Mouse (Mus musculus) adrenal gland (tissue): ENCODE measurements around the gene Col10a1.
"Not testable (repeated sequence)": the region's sequence is repeated elsewhere in the genome, so short reads cannot be mapped to it uniquely, and the experiment has no call there.

Experiments used
- intact Hi-C: fragments of 180-260 bp; cut with DNase I; formaldehyde crosslinking; loops from one replicate; pipeline ENCODE4 v1.15.1; 2025
- long read RNA-seq, 2 experiments: library from polyadenylated mRNA; unstranded; transcript quantifications; one replicate each; pipeline ENCODE4 v2.0.0; 2020; ENCODE audit warnings: borderline replicate concordance in 1 of 2; ENCODE audit not compliant: insufficient replicate concordance in 1 of 2

The Col10a1 gene
- long read RNA-seq, experiment 1: 0 reads
- long read RNA-seq, experiment 2, partial matches to known transcripts: 0 of 2 reads
- long read RNA-seq, experiment 2, other reads (novel, unspliced or antisense): 2 of 2 reads

DNA sequence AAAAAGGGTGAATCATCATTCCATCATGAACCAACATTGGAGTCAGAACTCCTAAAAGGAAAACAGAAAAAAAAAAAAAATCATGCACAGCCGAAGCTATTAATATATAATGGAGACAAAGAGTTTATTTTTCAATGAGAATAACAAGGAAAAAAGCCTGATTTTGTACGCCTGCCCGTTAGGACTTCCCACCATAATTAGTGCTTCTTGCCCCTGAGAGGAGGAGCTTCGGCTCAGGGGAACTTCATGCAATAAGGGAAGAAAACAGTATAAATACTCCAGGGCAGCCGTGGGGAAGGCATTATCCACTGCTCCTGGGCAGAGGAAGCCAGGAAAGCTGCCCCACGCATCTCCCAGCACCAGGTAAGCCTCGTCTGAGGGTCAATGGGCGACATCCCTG lies at the start of gene Col10a1:
Gene Col10a1, plus strand, starts transcription at position 301 of the 400 bp plus-strand sequence.
- intact Hi-C loops: no loop called here

DNA sequence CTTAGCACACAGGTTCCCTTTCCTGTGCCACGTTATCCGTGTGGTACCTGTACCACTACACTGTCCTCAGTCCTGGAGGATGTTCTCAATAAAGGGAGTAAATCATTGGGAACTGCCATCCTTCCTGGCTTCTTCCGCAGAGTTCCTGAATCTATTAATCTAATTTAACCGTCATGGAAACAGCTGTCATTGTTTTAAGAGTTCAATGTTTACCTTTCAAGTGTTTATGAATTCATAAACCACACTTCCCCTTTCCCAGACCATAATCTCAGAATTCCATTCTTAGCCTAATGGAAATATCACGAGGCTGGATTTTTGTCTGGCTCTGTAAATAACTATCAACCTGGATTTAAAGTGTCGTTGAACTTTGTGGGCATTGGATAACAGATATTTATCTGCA lies 48.8 kb upstream of the Col10a1 start:
- intact Hi-C loops: no loop called here

DNA sequence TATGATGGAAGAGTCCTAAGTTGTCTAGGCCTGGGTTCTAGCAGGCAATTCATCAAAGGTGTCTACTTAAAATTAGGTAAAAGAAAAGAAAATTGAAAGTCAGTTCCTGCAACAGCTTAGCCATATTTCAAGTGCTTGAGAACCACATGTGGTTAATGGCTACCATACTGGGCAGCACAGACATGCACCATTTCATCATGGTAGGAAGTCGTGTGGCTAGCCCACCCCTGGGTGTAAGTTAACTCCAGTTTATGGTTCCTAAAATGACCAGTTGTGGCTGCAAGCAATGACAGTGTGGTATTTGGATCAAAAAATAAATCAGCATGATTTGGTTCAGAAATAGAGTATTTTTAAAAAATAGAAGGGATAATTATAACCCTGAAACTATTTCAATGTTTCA lies 47.9 kb upstream of the Col10a1 start:
- intact Hi-C loops: no loop called here

DNA sequence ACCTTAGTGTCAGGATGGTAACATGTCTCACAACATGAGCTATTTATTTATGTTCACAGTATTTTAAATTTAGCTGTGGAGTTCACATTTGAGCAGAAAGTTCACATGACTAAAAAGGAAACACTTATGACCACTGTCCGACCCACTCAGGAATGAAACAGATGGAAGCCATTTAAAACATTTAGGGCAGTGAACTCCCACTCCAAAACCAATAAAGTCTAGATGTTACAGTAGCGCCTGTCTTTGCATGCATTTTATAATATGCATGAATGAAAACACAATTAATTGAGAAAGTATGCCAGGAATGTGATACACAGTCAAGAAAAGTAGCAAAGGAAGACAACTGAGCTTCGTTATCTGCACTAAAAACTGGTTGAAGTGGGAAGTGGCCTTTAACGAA lies 37.6 kb upstream of the Col10a1 start:
- intact Hi-C loops: no loop called here

DNA sequence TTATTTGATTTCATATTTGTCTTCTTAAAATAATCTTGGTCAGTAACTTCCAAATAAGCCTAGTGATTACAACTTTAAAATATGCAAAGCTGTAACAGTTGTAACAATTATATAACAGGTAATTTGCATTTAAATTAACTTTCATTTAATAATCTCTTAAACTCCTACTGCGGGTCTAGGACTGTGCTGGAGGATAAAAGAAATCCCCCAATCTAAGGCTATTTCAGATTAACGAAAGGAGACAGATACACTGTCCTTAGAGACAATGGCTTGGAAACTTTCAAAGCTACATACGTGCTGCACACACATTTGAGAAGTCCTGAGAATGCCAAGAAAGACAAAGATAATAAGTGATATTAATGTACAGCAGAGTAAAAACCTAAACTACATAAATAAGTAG lies 31.5 kb upstream of the Col10a1 start:
- intact Hi-C loops: no loop called here

DNA sequence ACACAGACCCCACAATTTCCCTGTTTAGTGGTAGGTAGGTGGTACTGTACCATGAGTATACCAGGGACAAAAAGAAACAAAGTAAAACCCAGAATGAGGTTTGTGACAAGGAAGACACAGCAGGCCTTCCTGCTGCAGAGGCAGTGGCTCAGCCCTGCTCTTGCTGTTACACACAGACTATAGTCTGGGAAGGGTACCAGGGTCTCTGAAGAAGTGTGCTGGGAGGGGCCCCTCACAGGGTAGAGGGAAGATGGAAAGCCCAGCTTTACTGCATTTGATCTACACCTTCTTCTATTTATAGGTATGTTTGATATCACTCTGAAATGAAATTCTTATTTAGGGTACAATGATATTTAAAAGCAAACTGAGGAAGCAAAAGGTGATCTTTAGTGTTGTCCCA lies 26.0 kb upstream of the Col10a1 start:
- intact Hi-C loops: no loop called here

DNA sequence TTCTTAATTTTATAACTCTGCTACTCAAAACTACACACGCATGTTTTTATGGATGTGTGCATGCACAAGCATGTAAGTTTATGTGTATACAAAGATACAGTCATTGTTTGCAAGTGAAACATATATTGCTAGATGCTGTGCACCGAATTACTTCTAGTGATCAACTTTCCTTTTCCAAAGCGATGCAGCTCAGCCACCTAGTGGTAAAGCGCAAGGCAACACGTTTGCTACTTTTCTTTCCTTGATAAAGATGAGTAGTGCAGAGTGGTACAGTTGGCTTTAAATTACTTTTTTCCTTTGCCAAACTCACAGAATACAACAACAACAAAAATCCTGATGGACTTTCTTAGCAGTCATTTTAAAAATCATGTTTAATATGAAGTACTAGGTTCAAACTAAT lies 21.6 kb upstream of the Col10a1 start:
- intact Hi-C loops: no loop called here

DNA sequence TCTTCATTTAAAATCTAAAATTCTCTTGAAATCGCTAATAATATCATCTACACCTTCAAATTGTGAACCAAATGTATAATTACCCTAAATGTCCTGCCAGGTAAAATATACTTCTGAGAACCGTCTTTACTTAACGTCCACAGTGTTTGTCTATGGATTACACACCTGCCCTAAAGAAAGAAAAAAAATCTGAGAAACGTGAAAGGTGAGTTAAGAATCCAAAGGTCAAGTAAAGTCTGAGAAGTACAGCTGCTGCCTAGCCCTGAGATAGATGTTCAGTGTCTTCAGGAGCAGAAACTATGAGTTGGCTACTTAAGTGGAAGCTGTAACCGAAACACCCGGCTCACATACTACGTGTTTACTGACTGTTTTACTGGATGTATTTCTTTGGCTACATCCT lies 16.4 kb upstream of the Col10a1 start:
- intact Hi-C loops: no loop called here

DNA sequence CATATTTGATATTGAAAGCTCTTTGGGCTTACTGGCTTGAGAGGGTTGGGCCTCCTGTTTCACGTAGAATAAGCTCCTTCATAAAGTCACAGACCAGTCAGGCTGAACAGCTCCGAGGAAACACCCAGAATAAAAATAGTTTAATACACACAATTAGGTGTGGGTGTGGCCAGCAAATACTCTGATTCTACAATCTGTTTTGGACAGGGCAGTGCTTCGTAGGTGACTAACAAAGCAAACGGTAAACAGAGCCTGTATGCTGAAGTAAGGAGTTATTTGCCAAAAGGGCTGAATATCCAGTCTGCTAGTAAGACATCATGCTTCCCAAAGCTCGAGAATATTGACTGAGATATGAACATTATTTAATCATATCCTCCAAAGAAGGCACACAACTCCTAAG lies 4.1 kb upstream of the Col10a1 start:
- intact Hi-C loops: no loop called here

DNA sequence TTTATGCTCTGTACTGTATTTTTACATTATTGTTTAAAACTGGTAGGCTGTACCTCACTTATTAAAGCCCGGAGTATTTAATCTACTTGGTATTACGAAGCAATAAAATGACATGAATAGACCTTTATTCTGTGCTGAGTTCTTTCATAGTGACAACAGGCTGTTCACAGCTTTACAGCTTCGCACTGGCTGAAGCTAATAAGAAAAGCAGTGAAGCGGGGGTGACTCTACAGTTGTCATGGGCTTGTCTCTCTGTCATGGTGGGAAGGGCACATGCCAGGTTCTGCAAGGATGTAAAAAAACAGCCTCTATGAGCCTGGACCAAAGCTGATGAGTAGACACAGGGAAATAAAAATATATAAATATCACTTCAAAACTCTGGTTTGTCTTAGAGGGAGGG lies 7.2 kb downstream of the Col10a1 start:
- intact Hi-C loops: no loop called here

DNA sequence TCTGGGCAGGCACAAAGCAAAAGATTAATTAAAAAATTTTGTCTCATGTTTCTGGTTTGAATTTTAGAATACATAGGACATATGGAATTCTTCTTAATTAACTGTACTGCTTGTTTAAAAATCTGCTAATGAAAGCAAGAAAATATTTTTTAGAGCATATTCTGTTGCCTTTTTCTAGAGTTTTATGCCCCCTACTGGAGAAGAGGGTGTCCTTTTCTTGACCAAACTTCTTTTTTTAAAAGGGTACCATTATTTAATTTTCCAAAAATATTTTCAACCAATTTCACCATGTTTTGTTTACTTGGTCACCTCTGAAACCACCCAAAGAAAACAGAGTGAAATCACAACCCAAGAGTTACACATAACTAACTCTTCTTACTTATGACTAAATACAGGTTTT lies 9.5 kb downstream of the Col10a1 start:
- intact Hi-C loops: no loop called here

DNA sequence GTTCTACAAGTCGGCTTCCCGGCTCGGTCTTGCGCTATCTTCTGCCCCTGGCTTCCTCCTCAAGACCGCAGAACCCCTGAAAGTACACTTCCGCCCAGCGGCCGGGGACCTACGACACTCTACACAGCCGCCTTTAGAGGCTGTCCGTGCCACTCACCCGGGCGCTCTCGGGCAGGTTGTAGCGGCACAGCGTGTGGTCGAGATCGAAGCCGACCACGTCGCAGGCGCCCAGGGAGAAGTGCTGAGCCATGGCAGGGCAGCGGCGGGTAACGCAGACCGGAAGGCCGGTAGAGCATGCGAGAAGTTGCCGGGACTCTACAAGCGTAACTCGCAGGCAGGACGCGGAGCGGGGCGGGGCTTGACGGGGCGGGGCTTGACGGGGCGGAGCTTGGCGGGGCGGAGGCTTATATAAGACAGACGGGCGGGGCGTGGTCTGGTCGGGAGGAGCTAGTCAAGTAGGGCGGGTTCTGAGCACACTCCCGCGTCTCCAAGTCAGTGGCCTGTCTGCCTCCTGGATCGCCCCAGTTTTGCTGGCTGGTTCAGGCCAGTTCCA lies 28.5 kb downstream of the Col10a1 start, which contains the start of gene Nt5dc1:
Gene Nt5dc1, minus strand, starts transcription at position 349 of the 553 bp plus-strand sequence.
- intact Hi-C loops: no loop called here

DNA sequence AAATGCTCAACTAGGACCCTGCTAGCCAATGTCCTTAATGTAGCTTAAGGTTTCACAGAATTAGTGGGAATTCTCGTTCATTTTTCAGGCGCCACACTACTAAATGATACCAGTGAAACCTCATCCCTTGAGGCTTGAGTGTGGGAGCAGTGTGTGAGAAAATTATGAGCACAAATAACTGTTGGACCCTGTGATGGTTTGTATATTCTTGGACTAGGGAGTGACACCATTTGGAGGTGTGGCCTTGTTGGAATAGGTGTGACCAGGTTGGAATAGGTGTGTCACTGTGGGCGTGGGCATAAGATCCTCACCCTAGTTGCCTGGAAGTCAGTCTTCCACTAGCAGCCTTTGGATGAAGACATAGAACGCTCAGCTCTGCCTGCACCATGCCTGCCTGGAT lies 29.0 kb downstream of the Col10a1 start:
- intact Hi-C loops: not testable (repeated sequence)

DNA sequence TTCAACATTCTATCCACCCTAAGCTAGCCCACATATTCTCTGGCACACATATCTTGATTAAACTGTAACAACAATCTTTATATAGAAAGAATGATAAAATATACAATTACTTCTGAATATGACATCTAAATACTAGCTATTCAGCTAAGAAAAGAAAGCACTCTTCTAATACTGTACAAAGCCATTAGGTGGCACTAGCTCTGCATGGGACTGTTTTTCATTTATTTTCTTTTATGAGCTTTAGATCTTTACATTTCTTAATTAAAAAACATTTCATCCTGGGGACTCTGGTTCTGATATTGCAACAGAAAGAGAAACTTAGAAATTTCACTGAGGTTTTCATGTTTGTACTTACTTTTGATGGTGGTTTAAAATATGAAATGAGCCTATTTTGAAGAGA lies 42.0 kb downstream of the Col10a1 start:
- intact Hi-C loops: no loop called here

DNA sequence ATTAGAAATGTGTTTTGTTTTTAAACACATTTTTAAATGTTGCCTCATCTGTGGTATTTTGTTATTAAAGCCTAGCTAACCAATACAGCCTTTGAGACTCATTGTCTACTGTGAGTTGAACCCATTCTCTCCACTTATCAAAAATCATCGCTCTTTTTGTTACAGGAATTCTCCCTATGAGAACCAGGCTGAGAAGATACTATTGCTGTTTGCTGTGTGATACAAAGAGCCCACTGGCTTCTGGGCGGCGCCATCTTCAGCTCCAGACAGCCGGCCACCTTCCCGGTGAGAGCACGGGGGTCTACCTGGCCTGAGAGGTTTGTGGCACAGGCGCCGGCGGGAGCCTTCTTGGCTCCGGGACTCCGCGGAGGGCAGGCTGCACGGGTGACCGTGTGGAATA lies 44.4 kb downstream of the Col10a1 start:
- intact Hi-C loops: not testable (repeated sequence)
